Mouse (Mus musculus) neural tube, embryonic 10.5 days (tissue): Measurements from ENCODE around the gene Lpin1.
A peak's percentile ranks its signal among the peaks of the same experiment; 100 is the strongest.

Source experiments
- DNase-seq: peaks from one replicate; pipeline ENCODE4 v3.0.0-alpha.2; 2017; ENCODE audit warnings: low spot score; ENCODE audit errors: extremely low spot score

The Lpin1 gene

GRCm38 (mm10) chr12:16577665-16578233, 33.0 kb downstream of the Lpin1 start:
- no peak for DNase-seq

- no peak for DNase-seq
Measured at GRCm38 (mm10) chr12:16571278-16571677, 39.5 kb downstream of the Lpin1 start.

GRCm38 (mm10) chr12:16570371-16571060, 40.2 kb downstream of the Lpin1 start:
- DNase-seq = no peak

GRCm38 (mm10) chr12:16568936-16569650, 41.7 kb downstream of the Lpin1 start:
- no peak for DNase-seq

- DNase-seq = peak; percentile 59
Measured at GRCm38 (mm10) chr12:16568496-16568895, 42.3 kb downstream of the Lpin1 start.

- DNase-seq = no peak
Measured at GRCm38 (mm10) chr12:16568090-16568489, 42.7 kb downstream of the Lpin1 start.

GRCm38 (mm10) chr12:16563427-16563826, 47.3 kb downstream of the Lpin1 start:
- peak; percentile 51 for DNase-seq

GRCm38 (mm10) chr12:16562647-16563046, 48.1 kb downstream of the Lpin1 start:
- DNase-seq = no peak

- no peak for DNase-seq
Measured at GRCm38 (mm10) chr12:16562181-16562580, 48.6 kb downstream of the Lpin1 start.

- no peak for DNase-seq
Measured at GRCm38 (mm10) chr12:16557271-16557670, 53.5 kb downstream of the Lpin1 start.

GRCm38 (mm10) chr12:16554171-16554570, 56.6 kb downstream of the Lpin1 start:
- DNase-seq = no peak

- DNase-seq = no peak
Measured at GRCm38 (mm10) chr12:16552108-16552771, 58.5 kb downstream of the Lpin1 start.

- DNase-seq = no peak
Measured at GRCm38 (mm10) chr12:16550983-16551454, 59.7 kb downstream of the Lpin1 start.

- DNase-seq = no peak
Measured at GRCm38 (mm10) chr12:16548824-16549375, 61.9 kb downstream of the Lpin1 start.

- DNase-seq = no peak
Measured at GRCm38 (mm10) chr12:16541606-16542005, 69.2 kb downstream of the Lpin1 start.

GRCm38 (mm10) chr12:16540712-16541111, 70.1 kb downstream of the Lpin1 start:
- no peak for DNase-seq

- no peak for DNase-seq
Measured at GRCm38 (mm10) chr12:16539965-16540661, 70.7 kb downstream of the Lpin1 start.

GRCm38 (mm10) chr12:16533331-16533828, 77.4 kb downstream of the Lpin1 start:
- peak; percentile 84 for DNase-seq

- no peak for DNase-seq
Measured at GRCm38 (mm10) chr12:16532860-16533230, 77.9 kb downstream of the Lpin1 start.

- DNase-seq = no peak
Measured at GRCm38 (mm10) chr12:16531956-16532859, 78.6 kb downstream of the Lpin1 start.
